Mouse (Mus musculus) thymus, adult 2 months (tissue): ENCODE measurements around the gene Mdc1. TPM values are rescaled to one million over a fixed set of nuclear protein-coding genes. Genes with fewer than 3 reads are reported as not detected.

ENCODE experiments used
- DNase-seq: peaks from one replicate; pipeline ENCODE4 v3.0.0; 2021
- H3K27ac ChIP-seq: fragments of 200-500 bp; 2 replicates; pipeline ENCODE4 v1.5.1; 2012; ENCODE audit warnings: low read length, control low read depth; ENCODE audit not compliant: control insufficient read depth, insufficient read depth
- H3K27me3 ChIP-seq: fragments of 200-500 bp; 2 replicates; pipeline ENCODE4 v1.6.1; 2012; ENCODE audit warnings: mild to moderate bottlenecking, low read length, moderate library complexity, mixed read lengths; ENCODE audit not compliant: control insufficient read depth, insufficient read depth
- H3K36me3 ChIP-seq: fragments of 200-500 bp; 2 replicates; pipeline ENCODE4 v1.6.1; 2012; ENCODE audit warnings: mild to moderate bottlenecking, low read length, moderate library complexity; ENCODE audit not compliant: control insufficient read depth, insufficient read depth
- H3K4me1 ChIP-seq: fragments of 200-500 bp; replicated peaks from 2 replicates; pipeline ENCODE4 v1.6.1; 2012; ENCODE audit warnings: low read length; ENCODE audit not compliant: control insufficient read depth, insufficient read depth
- H3K4me3 ChIP-seq: fragments of 200-500 bp; 2 replicates; pipeline ENCODE4 v1.5.1; 2012; ENCODE audit warnings: mild to moderate bottlenecking, low read length, control low read depth, moderate library complexity; ENCODE audit not compliant: control insufficient read depth, insufficient read depth
- CTCF ChIP-seq: fragments of 200-500 bp; IDR thresholded peaks from 2 replicates; pipeline ENCODE4 v1.5.1; 2012; ENCODE audit warnings: mild to moderate bottlenecking, control low read depth, low read length, moderate library complexity, borderline replicate concordance; ENCODE audit not compliant: control insufficient read depth, poor library complexity, insufficient read depth; ENCODE audit errors: extremely low read depth
- POLR2A ChIP-seq: fragments of 200-500 bp; IDR thresholded peaks from 2 replicates; pipeline ENCODE4 v1.6.1; 2012; ENCODE audit warnings: mild to moderate bottlenecking, low read length, control low read depth, moderate library complexity; ENCODE audit not compliant: control insufficient read depth, poor library complexity, insufficient read depth; ENCODE audit errors: extremely low read depth
- WGBS: fragments of 180-500 bp; shearing (Covaris S2); methylation state at CpG from one replicate; pipeline ENCODE4 v1.1.7; 2018; 5-methylcytosine and 5-hydroxymethylcytosine counted together
- polyA plus RNA-seq: library from polyadenylated mRNA; depleted of rRNA; stranded (reverse); fragments of >200 nt; gene quantifications from 2 replicates; pipeline ENCODE4 v1.2.3, GENCODE M21; 2012

The Mdc1 gene
- polyA plus RNA-seq, 1 experiment, result 17.4 TPM

GRCm38 (mm10) chr17:35803020-35803419, 38.3 kb upstream of the Mdc1 start:
- no peak for DNase-seq
- TF ChIP-seq POLR2A (no peak), CTCF (no peak)
- no peaks in the 10 kb centered on the region for H3K4me1 ChIP-seq
- H3K4me3 ChIP-seq, result no peak overlapping the region
- no peaks in the 10 kb centered on the region for H3K36me3 ChIP-seq
- no peaks in the 10 kb centered on the region for H3K27me3 ChIP-seq
- H3K27ac ChIP-seq, result no peak overlapping the region
- WGBS, result 90% methylated on average over 6 of the region's 6 CpGs

GRCm38 (mm10) chr17:35803858-35804399, 37.4 kb upstream of the Mdc1 start:
- no peak for DNase-seq
- Histone ChIP-seq H3K4me1 (no peaks in the 10 kb centered on the region), H3K27me3 (no peaks in the 10 kb centered on the region), H3K4me3 (no peak overlapping the region), H3K36me3 (no peaks in the 10 kb centered on the region), H3K27ac (no peak overlapping the region)
- 88% methylated on average over 4 of the region's 4 CpGs for WGBS
- TF ChIP-seq POLR2A (no peak), CTCF (no peak)

GRCm38 (mm10) chr17:35808073-35808472, 33.2 kb upstream of the Mdc1 start:
- no peak for DNase-seq
- no peak overlapping the region for H3K27ac ChIP-seq

GRCm38 (mm10) chr17:35809395-35809794, 31.9 kb upstream of the Mdc1 start:
- no peak overlapping the region for H3K27ac ChIP-seq
- 96% methylated on average over 11 of the region's 11 CpGs for WGBS
- H3K36me3 ChIP-seq, result no peaks in the 10 kb centered on the region
- no peak for TF ChIP-seq POLR2A
- TF ChIP-seq CTCF, result no peak
- H3K27me3 ChIP-seq, result no peaks in the 10 kb centered on the region
- no peak overlapping the region for H3K4me3 ChIP-seq
- no peak for DNase-seq
- no peaks in the 10 kb centered on the region; the same call in 1 of the 2 replicates for H3K4me1 ChIP-seq

More at GRCm38 (mm10) chr17:35808073-35808472, 33.2 kb upstream of the Mdc1 start:
- Histone ChIP-seq H3K36me3 (no peaks in the 10 kb centered on the region), H3K4me1 (no peaks in the 10 kb centered on the region; the same call in 1 of the 2 replicates), H3K27me3 (no peaks in the 10 kb centered on the region), H3K4me3 (no peak overlapping the region)
- no peak for TF ChIP-seq CTCF
- no peak for TF ChIP-seq POLR2A
- WGBS, result 61% methylated on average over 9 of the region's 9 CpGs

GRCm38 (mm10) chr17:35810900-35811648, 30.2 kb upstream of the Mdc1 start:
- 49% methylated on average over 5 of the region's 5 CpGs for WGBS
- Histone ChIP-seq H3K36me3 (no peaks in the 10 kb centered on the region), H3K27ac (no peak overlapping the region), H3K4me3 (no peak overlapping the region), H3K27me3 (no peaks in the 10 kb centered on the region), H3K4me1 (no peaks in the 10 kb centered on the region; the same call in 1 of the 2 replicates)
- no peak for DNase-seq
- no peak for TF ChIP-seq CTCF
- TF ChIP-seq POLR2A, result no peak

- Histone ChIP-seq H3K36me3 (no peaks in the 10 kb centered on the region), H3K4me1 (no peaks in the 10 kb centered on the region; the same call in 1 of the 2 replicates), H3K27me3 (no peaks in the 10 kb centered on the region), H3K27ac (no peak overlapping the region), H3K4me3 (no peak overlapping the region)
- WGBS, result 93% methylated on average over 5 of the region's 5 CpGs
- no peak for DNase-seq
- TF ChIP-seq CTCF (no peak), POLR2A (no peak)
These were observed 29.0 kb upstream of the Mdc1 start for GRCm38 (mm10) chr17:35812307-35812706.

GRCm38 (mm10) chr17:35812736-35813135, 28.6 kb upstream of the Mdc1 start:
- H3K27ac ChIP-seq, result peak overlapping the region; percentile 26
- no peak for TF ChIP-seq CTCF
- no peak for DNase-seq

More at GRCm38 (mm10) chr17:35812736-35813135, 28.6 kb upstream of the Mdc1 start:
- Histone ChIP-seq H3K27me3 (no peaks in the 10 kb centered on the region), H3K36me3 (no peaks in the 10 kb centered on the region), H3K4me3 (no peak overlapping the region), H3K4me1 (no peaks in the 10 kb centered on the region; the same call in 1 of the 2 replicates)
- WGBS, result 75% methylated on average over 6 of the region's 6 CpGs
